34 mouse cellular contexts compared by ENCODE assay signal in genomic region chr8:92343544-92343943, GRCm38 (mm10). TPM values are rescaled to one million over a fixed set of nuclear protein-coding genes. Genes with fewer than 3 reads are reported as not detected.
"Had no signal": no experiment of that assay in that cellular context is flagged by ENCODE, and none has a peak within 500 bp of the region (broad histone marks: within the 10 kb centered on the region; RNA-seq: fewer than 3 reads in every experiment).

No protein-coding gene starts in this region.

- H3K4me2 ChIP-seq: heart, embryonic 12.5 days; heart, embryonic 15.5 days; hindbrain, embryonic 12.5 days; hindbrain, embryonic 13.5 days; hindbrain, embryonic 14.5 days; hindbrain, embryonic 15.5 days; intestine, embryonic 15.5 days; kidney, embryonic 15.5 days had no signal

- DNase-seq: heart, postnatal 10 days; heart, postnatal 36 days; heart, postnatal 4 days; kidney, adult 11 months; kidney, adult 18-20 months; kidney, adult 2 months; kidney, adult 8-10 months; kidney, adult 9 months; kidney, postnatal 10 days; kidney, postnatal 14 days; kidney, postnatal 25 days; kidney, postnatal 36 days; kidney, postnatal 4 days; layer of hippocampus, adult 9-11 months; layer of hippocampus, postnatal 36 days had no signal

- H3K9me3 ChIP-seq: heart, embryonic 12.5 days; heart, embryonic 15.5 days; hindbrain, embryonic 10.5 days; hindbrain, embryonic 12.5 days; hindbrain, embryonic 13.5 days; hindbrain, embryonic 15.5 days; intestine, embryonic 15.5 days; kidney, embryonic 15.5 days had no signal

- H3K27ac ChIP-seq: heart, embryonic 15.5 days; hindbrain, embryonic 10.5 days; hindbrain, embryonic 12.5 days; hindbrain, embryonic 13.5 days; hindbrain, embryonic 14.5 days; hindbrain, embryonic 15.5 days; hindbrain, postnatal 0 days; intestine, embryonic 15.5 days; kidney, embryonic 15.5 days; kidney, postnatal 0 days; layer of hippocampus, adult 2 months; left cerebral cortex, adult 2 months had no signal

- H3K36me3 ChIP-seq: heart, embryonic 15.5 days; hindbrain, embryonic 15.5 days; intestine, embryonic 15.5 days; kidney, embryonic 15.5 days had no signal

- H3K4me3 ChIP-seq: heart, embryonic 12.5 days; heart, embryonic 15.5 days; hindbrain, embryonic 10.5 days; hindbrain, embryonic 12.5 days; hindbrain, embryonic 13.5 days; hindbrain, embryonic 15.5 days; intestine, embryonic 15.5 days; kidney, embryonic 15.5 days; layer of hippocampus, adult 2 months; left cerebral cortex, adult 2 months had no signal

- ATAC-seq: hindbrain, embryonic 16.5 days; hindbrain, postnatal 0 days; inflammation-experienced regulatory T-cells, adult 6 months; intestine, embryonic 15.5 days; intestine, embryonic 16.5 days; intestine, postnatal 0 days had no signal

- H3K4me1 ChIP-seq: heart, embryonic 15.5 days; hindbrain, embryonic 10.5 days; hindbrain, embryonic 12.5 days; hindbrain, embryonic 13.5 days; hindbrain, embryonic 15.5 days; intestine, embryonic 15.5 days; kidney, embryonic 15.5 days had no signal

- H3K27me3 ChIP-seq: heart, embryonic 12.5 days; hindbrain, embryonic 12.5 days; hindbrain, embryonic 13.5 days had no signal

- H3K9ac ChIP-seq: heart, embryonic 12.5 days; heart, embryonic 15.5 days; hindbrain, embryonic 12.5 days; hindbrain, embryonic 13.5 days; hindbrain, embryonic 14.5 days; hindbrain, embryonic 15.5 days; intestine, embryonic 15.5 days; kidney, embryonic 15.5 days had no signal

RNA-seq across cellular contexts. Expression of gene Irx5, which starts 13.9 kb away (rescaled TPM):
- total RNA-seq: hematopoietic stem cell, adult 5-6 weeks had no signal
- polyA plus RNA-seq: inflammation-experienced regulatory T-cells, adult 6 months; intestine, embryonic 14.5 days; intestine, embryonic 16.5 days had no signal
